Mouse (Mus musculus): ENCODE measurements around the gene Dmrta1. TPM values are rescaled to one million over a fixed set of nuclear protein-coding genes. Genes with fewer than 3 reads are reported as not detected.

Gene Dmrta1
- not detected for total RNA-seq (2023)

DNA sequence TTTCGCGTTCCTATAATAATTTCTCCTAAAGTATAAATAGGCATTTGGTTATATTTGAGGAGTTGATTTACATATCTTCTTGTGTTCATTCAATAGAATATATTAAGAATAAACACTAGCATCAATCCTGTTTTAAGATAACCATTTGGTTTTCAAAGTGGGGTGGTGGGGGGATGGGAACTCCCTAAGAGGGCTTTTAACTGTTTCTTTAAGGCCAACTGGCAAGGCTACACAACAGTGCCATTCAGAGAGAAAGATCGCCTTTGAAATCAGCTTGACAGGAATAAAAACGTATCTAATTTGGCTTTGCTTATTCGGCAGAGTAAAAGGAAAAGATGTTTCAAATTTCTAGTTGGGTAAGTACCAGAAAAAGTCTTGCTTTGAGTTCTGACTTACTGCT, at the start of gene Dmrta1:
TSS of gene Dmrta1 (plus strand) at position 242 of the 400 bp plus-strand sequence.

Data from CD4-positive naive resting alpha-beta T cell, adult 76 days (primary cell).